Mouse (Mus musculus): ENCODE measurements around the gene Cwf19l1. TPM values are rescaled to one million over a fixed set of nuclear protein-coding genes. Genes with fewer than 3 reads are reported as not detected.
A peak's percentile ranks its signal among the peaks of the same experiment; 100 is the strongest.

Cwf19l1 gene
- total and polyA plus RNA-seq, 2 experiments from 2014 or later = 9.8 to 16.0 TPM

DNA sequence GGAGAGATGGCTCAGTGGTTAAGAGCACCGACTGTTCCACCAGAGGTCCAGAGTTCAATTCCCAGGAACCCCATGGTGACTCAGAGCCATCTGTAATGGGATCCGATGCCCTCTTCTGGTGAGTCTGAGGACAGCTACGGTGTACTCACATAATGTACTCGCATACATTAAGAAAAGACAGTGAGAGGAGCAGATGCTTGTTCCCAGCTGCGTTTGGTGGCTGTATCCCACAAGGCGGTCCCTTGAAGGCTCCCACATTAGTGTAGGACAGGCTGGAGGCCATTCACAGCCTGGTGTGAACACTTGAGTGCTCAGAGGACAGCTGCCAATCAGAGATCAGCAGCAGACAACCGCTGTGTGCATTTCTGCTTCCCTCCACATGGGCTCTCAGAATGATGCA is 24.0 kb downstream of the Cwf19l1 start:
- H3K9ac ChIP-seq (replicated peaks; ENCODE audit: low read depth, low read length) = no peak overlapping the region
- TF ChIP-seq CTCF (IDR thresholded peaks at IDR 0.05; ENCODE audit: low read depth) (peak; percentile 16), EP300 (IDR thresholded peaks at IDR 0.05; ENCODE audit: low read depth) (no peak)
- H3K27ac ChIP-seq (ENCODE audit: low read depth) = no peak overlapping the region
- H3K4me1 ChIP-seq (ENCODE audit: control insufficient read depth, insufficient read depth) = 0 out of 2 replicates have a peak, but pooled peaks cover 6% of the 10 kb centered on the region
- DNase-seq (ENCODE audit: low spot score) (no peak), ATAC-seq (ENCODE audit: insufficient read depth, low read depth) (no peak)
- peaks cover 54% of the 10 kb centered on the region for H3K36me3 ChIP-seq (replicated peaks; ENCODE audit: control insufficient read depth, insufficient read depth, low read length)
- no peak overlapping the region for H3K4me2 ChIP-seq (ENCODE audit: low read depth, low read length)
- 73% methylated on average over 7 of the region's 7 CpGs for WGBS
- H3K4me3 ChIP-seq (ENCODE audit: low read depth, low read length) = no peak overlapping the region
- no peaks in the 10 kb centered on the region for H3K27me3 ChIP-seq (ENCODE audit: control insufficient read depth, insufficient read depth, low read length)
- no peaks in the 10 kb centered on the region for H3K9me3 ChIP-seq (replicated peaks; ENCODE audit: control insufficient read depth, low read length)

DNA sequence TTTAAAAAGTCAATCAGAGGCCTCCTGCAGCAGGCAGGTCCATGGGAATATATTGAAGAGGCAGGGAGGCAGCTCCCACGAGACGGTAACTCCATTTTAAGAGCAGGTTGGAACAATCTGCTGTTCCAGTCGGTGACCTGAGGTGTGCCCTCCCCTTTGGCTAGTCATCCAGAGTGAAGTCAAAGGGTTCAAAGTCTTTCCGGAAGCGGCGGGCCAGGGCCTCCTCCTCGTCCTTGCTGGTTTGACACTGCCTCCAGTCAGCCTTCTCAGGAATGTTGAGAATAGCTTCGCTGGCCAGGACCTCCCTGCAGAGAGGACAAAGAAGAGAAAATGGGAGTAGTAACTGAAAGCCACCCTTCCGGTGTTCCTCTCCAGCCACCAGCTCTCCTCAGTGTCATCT is 25.3 kb downstream of the Cwf19l1 start:
- peaks cover 50% of the 10 kb centered on the region for H3K36me3 ChIP-seq (replicated peaks; ENCODE audit: control insufficient read depth, insufficient read depth, low read length)
- DNase-seq (ENCODE audit: low spot score) (no peak), ATAC-seq (ENCODE audit: insufficient read depth, low read depth) (no peak)
- H3K9ac ChIP-seq (replicated peaks; ENCODE audit: low read depth, low read length) = no peak overlapping the region
- no peak for TF ChIP-seq CTCF (IDR thresholded peaks at IDR 0.05; ENCODE audit: low read depth)
- TF ChIP-seq EP300 (IDR thresholded peaks at IDR 0.05; ENCODE audit: low read depth) = no peak
- no peak overlapping the region for H3K4me3 ChIP-seq (ENCODE audit: low read depth, low read length)
- H3K4me2 ChIP-seq (ENCODE audit: low read depth, low read length) = no peak overlapping the region
- no peak overlapping the region for H3K27ac ChIP-seq (ENCODE audit: low read depth)
- H3K4me1 ChIP-seq (ENCODE audit: control insufficient read depth, insufficient read depth) = 0 out of 2 replicates have a peak, but pooled peaks cover 6% of the 10 kb centered on the region
- WGBS = 82% methylated on average over 9 of the region's 9 CpGs
- H3K9me3 ChIP-seq (replicated peaks; ENCODE audit: control insufficient read depth, low read length) = no peaks in the 10 kb centered on the region
- no peaks in the 10 kb centered on the region for H3K27me3 ChIP-seq (ENCODE audit: control insufficient read depth, insufficient read depth, low read length)

- 0 out of 2 replicates have a peak, but pooled peaks cover 6% of the 10 kb centered on the region for H3K4me1 ChIP-seq (ENCODE audit: control insufficient read depth, insufficient read depth)
- no peaks in the 10 kb centered on the region for H3K27me3 ChIP-seq (ENCODE audit: control insufficient read depth, insufficient read depth, low read length)
- no peak overlapping the region for H3K27ac ChIP-seq (ENCODE audit: low read depth)
- DNase-seq (ENCODE audit: low spot score) (no peak), ATAC-seq (ENCODE audit: insufficient read depth, low read depth) (no peak)
- H3K4me3 ChIP-seq (ENCODE audit: low read depth, low read length) = no peak overlapping the region
- H3K9me3 ChIP-seq (replicated peaks; ENCODE audit: control insufficient read depth, low read length) = no peaks in the 10 kb centered on the region
- TF ChIP-seq EP300 (IDR thresholded peaks at IDR 0.05; ENCODE audit: low read depth) (no peak), CTCF (IDR thresholded peaks at IDR 0.05; ENCODE audit: low read depth) (no peak)
- H3K36me3 ChIP-seq (replicated peaks; ENCODE audit: control insufficient read depth, insufficient read depth, low read length) = peaks cover 40% of the 10 kb centered on the region
- H3K4me2 ChIP-seq (ENCODE audit: low read depth, low read length) = no peak overlapping the region
- H3K9ac ChIP-seq (replicated peaks; ENCODE audit: low read depth, low read length) = no peak overlapping the region
Observed at GRCm38 (mm10) chr19:44108996-44109395, 26.7 kb downstream of the Cwf19l1 start.

GRCm38 (mm10) chr19:44107661-44108521 is 27.8 kb downstream of the Cwf19l1 start:
- Histone ChIP-seq H3K4me1 (ENCODE audit: control insufficient read depth, insufficient read depth) (0 out of 2 replicates have a peak, but pooled peaks cover 6% of the 10 kb centered on the region), H3K4me3 (ENCODE audit: low read depth, low read length) (peak overlapping the region; percentile 96), H3K9ac (replicated peaks; ENCODE audit: low read depth, low read length) (peak overlapping the region; percentile 97), H3K27ac (ENCODE audit: low read depth) (no peak overlapping the region), H3K36me3 (replicated peaks; ENCODE audit: control insufficient read depth, insufficient read depth, low read length) (peaks cover 29% of the 10 kb centered on the region), H3K27me3 (ENCODE audit: control insufficient read depth, insufficient read depth, low read length) (no peaks in the 10 kb centered on the region), H3K4me2 (ENCODE audit: low read depth, low read length) (peak overlapping the region; percentile 86), H3K9me3 (replicated peaks; ENCODE audit: control insufficient read depth, low read length) (no peaks in the 10 kb centered on the region)
- ATAC-seq (ENCODE audit: insufficient read depth, low read depth) = no peak
- no peak for TF ChIP-seq CTCF (IDR thresholded peaks at IDR 0.05; ENCODE audit: low read depth)
- no peak for TF ChIP-seq EP300 (IDR thresholded peaks at IDR 0.05; ENCODE audit: low read depth)
- WGBS = 29% methylated on average over 22 of the region's 22 CpGs
- no peak for DNase-seq (ENCODE audit: low spot score)

GRCm38 (mm10) chr19:44106831-44107660 is 28.6 kb downstream of the Cwf19l1 start, which contains the start of gene Chuk:
Gene Chuk, minus strand, starts transcription at chr19:44107480.
- under 1% methylated on average over 67 of the region's 67 CpGs for WGBS
- Histone ChIP-seq H3K4me1 (ENCODE audit: control insufficient read depth, insufficient read depth) (0 out of 2 replicates have a peak, but pooled peaks cover 6% of the 10 kb centered on the region), H3K36me3 (replicated peaks; ENCODE audit: control insufficient read depth, insufficient read depth, low read length) (peaks cover 24% of the 10 kb centered on the region), H3K4me2 (ENCODE audit: low read depth, low read length) (peak within 1 kb of the TSS; percentile 86), H3K27ac (ENCODE audit: low read depth) (peak within 1 kb of the TSS; percentile 65), H3K27me3 (ENCODE audit: control insufficient read depth, insufficient read depth, low read length) (no peaks in the 10 kb centered on the region), H3K9ac (replicated peaks; ENCODE audit: low read depth, low read length) (peak within 1 kb of the TSS; percentile 97), H3K4me3 (ENCODE audit: low read depth, low read length) (peak within 1 kb of the TSS; percentile 96), H3K9me3 (replicated peaks; ENCODE audit: control insufficient read depth, low read length) (no peaks in the 10 kb centered on the region)
- peak; percentile 99 for ATAC-seq (ENCODE audit: insufficient read depth, low read depth)
- TF ChIP-seq EP300 (IDR thresholded peaks at IDR 0.05; ENCODE audit: low read depth) = peak; percentile 76
- TF ChIP-seq CTCF (IDR thresholded peaks at IDR 0.05; ENCODE audit: low read depth) = no peak
- peak; percentile 95 for DNase-seq (ENCODE audit: low spot score)

Measured in heart, postnatal 0 days (tissue).